Mouse (Mus musculus) olfactory bulb, adult 2 months (tissue): ENCODE data around the gene Ang.

ENCODE experiments used
- CTCF ChIP-seq: fragments of 200-500 bp; IDR thresholded peaks from 2 replicates; pipeline ENCODE4 v1.5.1; 2012; ENCODE audit warnings: low read depth, mild to moderate bottlenecking, low read length, moderate library complexity; ENCODE audit not compliant: insufficient read depth
- POLR2A ChIP-seq: fragments of 200-500 bp; IDR thresholded peaks from 2 replicates; pipeline ENCODE4 v1.6.1; 2012; ENCODE audit warnings: mild to moderate bottlenecking, low read depth, low read length, moderate library complexity; ENCODE audit not compliant: insufficient read depth

DNA sequence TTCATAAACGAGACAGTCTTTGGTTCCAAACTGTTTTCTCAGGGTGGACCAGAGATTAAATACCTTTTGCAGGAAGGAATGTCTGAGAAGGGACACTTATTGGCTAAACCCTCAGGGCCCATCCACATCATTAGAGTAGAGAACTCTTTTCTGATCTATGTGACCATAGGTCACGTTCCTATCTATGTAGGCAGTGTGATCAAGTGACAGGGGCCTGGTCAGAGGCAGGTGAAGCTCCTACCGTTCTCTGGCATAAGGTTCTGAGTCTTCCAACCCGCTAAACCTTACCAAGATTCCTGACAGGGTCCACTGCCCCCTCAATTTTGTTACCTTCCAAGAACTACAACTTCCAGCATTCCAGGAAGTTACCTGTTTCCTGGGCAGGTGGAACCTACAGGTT, 51.2 kb downstream of the Ang start:
- TF ChIP-seq POLR2A = no peak
- no peak for TF ChIP-seq CTCF
